Mouse (Mus musculus): ENCODE results near the gene Stambpl1.

GRCm38 (mm10) chr19:34198066-34198465 is 6.0 kb downstream of the Stambpl1 start:
- no peak for TF ChIP-seq GATA1 (IDR thresholded peaks at IDR 0.05; ENCODE audit: borderline replicate concordance, low read length)
- no peak for TF ChIP-seq FLI1 (IDR thresholded peaks at IDR 0.05; ENCODE audit: low read length)
